Comparison of ENCODE assay signal across 17 mouse cellular contexts in genomic region chrX:96876239-96876638, GRCm38 (mm10).
DNase-seq lines count a peak whose midpoint lies in the region; ATAC-seq and TF ChIP-seq lines count a peak whose summit lies in the region.
"Had no signal": no experiment of that assay in that cellular context is flagged by ENCODE, and none has a peak within 500 bp of the region (broad histone marks: within the 10 kb centered on the region; RNA-seq: fewer than 3 reads in every experiment).

No protein-coding gene starts in this region.

- H3K4me2 ChIP-seq in hindbrain, postnatal 0 days (ENCODE audit: low read depth, low read length), result no peak overlapping the region
- H3K4me2 ChIP-seq in hindbrain, embryonic 11.5 days (replicated peaks; ENCODE audit: low read depth, low read length), result no peak overlapping the region
- H3K4me2 ChIP-seq: embryonic facial prominence, embryonic 15.5 days; forebrain, embryonic 12.5 days; liver, embryonic 13.5 days; neural tube, embryonic 13.5 days had no signal

- no peak overlapping the region for H3K27ac ChIP-seq in hindbrain, postnatal 0 days
- H3K27ac ChIP-seq in hindbrain, embryonic 11.5 days (ENCODE audit: low read depth, low read length), result no peak overlapping the region
- H3K27ac ChIP-seq: embryonic facial prominence, embryonic 15.5 days; forebrain, embryonic 12.5 days; heart, embryonic 10.5 days; liver, embryonic 13.5 days; neural tube, embryonic 13.5 days had no signal

- no peak overlapping the region for H3K9ac ChIP-seq in hindbrain, postnatal 0 days (replicated peaks; ENCODE audit: low read length)
- H3K9ac ChIP-seq in hindbrain, embryonic 11.5 days (ENCODE audit: low read depth, low read length), result no peak overlapping the region
- H3K9ac ChIP-seq: embryonic facial prominence, embryonic 15.5 days; forebrain, embryonic 12.5 days; liver, embryonic 13.5 days; neural tube, embryonic 13.5 days had no signal

- WGBS in hindbrain, postnatal 0 days, result 69% methylated on average over 2 of the region's 2 CpGs
- 63% methylated on average over 2 of the region's 2 CpGs for WGBS in hindbrain, embryonic 11.5 days

- peak; percentile 61 for TF ChIP-seq CTCF in hindbrain, postnatal 0 days (IDR thresholded peaks at IDR 0.05; ENCODE audit: low read depth)

- no peaks in the 10 kb centered on the region for H3K36me3 ChIP-seq in hindbrain, postnatal 0 days (ENCODE audit: insufficient read depth, low read length)
- no peaks in the 10 kb centered on the region for H3K36me3 ChIP-seq in hindbrain, embryonic 11.5 days (ENCODE audit: control insufficient read depth, insufficient read depth, low read length)
- H3K36me3 ChIP-seq: embryonic facial prominence, embryonic 15.5 days; forebrain, embryonic 12.5 days; heart, embryonic 10.5 days; liver, embryonic 13.5 days; neural tube, embryonic 13.5 days had no signal

- no peak overlapping the region for H3K4me3 ChIP-seq in hindbrain, postnatal 0 days (ENCODE audit: low read length)
- no peak overlapping the region for H3K4me3 ChIP-seq in hindbrain, embryonic 11.5 days (ENCODE audit: low read depth, low read length)
- H3K4me3 ChIP-seq: embryonic facial prominence, embryonic 15.5 days; forebrain, embryonic 12.5 days; heart, embryonic 10.5 days; liver, embryonic 13.5 days; neural tube, embryonic 13.5 days had no signal

- no peaks in the 10 kb centered on the region for H3K4me1 ChIP-seq in hindbrain, postnatal 0 days (ENCODE audit: insufficient read depth, low read length)
- no peaks in the 10 kb centered on the region for H3K4me1 ChIP-seq in hindbrain, embryonic 11.5 days (replicated peaks; ENCODE audit: control insufficient read depth, insufficient read depth, low read length)
- H3K4me1 ChIP-seq: embryonic facial prominence, embryonic 15.5 days; forebrain, embryonic 12.5 days; heart, embryonic 10.5 days; liver, embryonic 13.5 days; neural tube, embryonic 13.5 days had no signal

- peak; percentile 0 for DNase-seq in embryo, embryonic 10.5 days (ENCODE audit: low spot score)
- no peak for DNase-seq in embryo, embryonic 11 days
- peak; percentile 49 for DNase-seq in hindbrain, postnatal 0 days (ENCODE audit: low spot score)
- no peak for DNase-seq in hindbrain, embryonic 11.5 days (ENCODE audit: low spot score)
- DNase-seq in retina, embryonic 14.5 days (ENCODE audit: low spot score), result peak; percentile 7
- no peak for DNase-seq in retina, postnatal 1 day
- no peak for DNase-seq in right cerebral cortex, postnatal 4 days
- no peak for DNase-seq in Muller cell, postnatal 12 days (ENCODE audit: inconsistent ontology term)
- DNase-seq: cerebellum, adult 9-11 months; liver, embryonic 13.5 days; right cerebral cortex, postnatal 25 days; thymus, postnatal 25 days had no signal

- ATAC-seq in hindbrain, postnatal 0 days, result peak; percentile 58; the same call in 1 of the 2 replicates
- ATAC-seq in hindbrain, embryonic 11.5 days (ENCODE audit: low FRiP score), result no peak
- ATAC-seq: intestine, postnatal 0 days had no signal

- no peaks in the 10 kb centered on the region for H3K27me3 ChIP-seq in hindbrain, postnatal 0 days (ENCODE audit: insufficient read depth, low read length)
- H3K27me3 ChIP-seq in hindbrain, embryonic 11.5 days (ENCODE audit: control insufficient read depth, insufficient read depth, low read length), result no peaks in the 10 kb centered on the region
- H3K27me3 ChIP-seq: embryonic facial prominence, embryonic 15.5 days; forebrain, embryonic 12.5 days; liver, embryonic 13.5 days; neural tube, embryonic 13.5 days had no signal

- H3K9me3 ChIP-seq in hindbrain, postnatal 0 days (ENCODE audit: low read length), result no peaks in the 10 kb centered on the region
- no peaks in the 10 kb centered on the region for H3K9me3 ChIP-seq in hindbrain, embryonic 11.5 days (ENCODE audit: control insufficient read depth, low read length)
- H3K9me3 ChIP-seq: embryonic facial prominence, embryonic 15.5 days; forebrain, embryonic 12.5 days; heart, embryonic 10.5 days; liver, embryonic 13.5 days; neural tube, embryonic 13.5 days had no signal

Comparison
In these comparisons a context has a peak if more than half of its experiments do, and no peak if none do; other contexts are left out.
1. DNase-seq: peak in embryo, embryonic 10.5 days (single experiment), hindbrain, postnatal 0 days (single experiment) and retina, embryonic 14.5 days (single experiment); none in embryo, embryonic 11 days (single experiment), hindbrain, embryonic 11.5 days (single experiment), retina, postnatal 1 day (single experiment), right cerebral cortex, postnatal 4 days (single experiment) and Muller cell, postnatal 12 days (single experiment).